Mouse (Mus musculus) megakaryocyte, embryonic 14.5 days (primary cell): ENCODE data around the gene Rapgef4. TPM values are rescaled to one million over a fixed set of nuclear protein-coding genes. Genes with fewer than 3 reads are reported as not detected.

Experiments used
- H3K27me3 ChIP-seq: replicated peaks from 2 replicates; pipeline ENCODE3; 2012; ENCODE audit warnings: inconsistent platforms
- H3K36me3 ChIP-seq: replicated peaks from 2 replicates; pipeline ENCODE3; 2012; ENCODE audit warnings: low read length, inconsistent platforms, mixed read lengths
- H3K4me1 ChIP-seq: 2 replicates; pipeline ENCODE4 v1.6.1; 2012; ENCODE audit warnings: inconsistent platforms
- H3K4me3 ChIP-seq: replicated peaks from 2 replicates; pipeline ENCODE3; 2012; ENCODE audit warnings: moderate library complexity, mild to moderate bottlenecking, inconsistent platforms
- H3K9me3 ChIP-seq: 2 replicates; pipeline ENCODE4 v1.6.1; 2012; ENCODE audit warnings: inconsistent platforms
- FLI1 ChIP-seq: IDR thresholded peaks from 2 replicates; pipeline ENCODE4 v1.6.1; 2012; ENCODE audit warnings: low read length, inconsistent platforms, mixed read lengths
- GATA1 ChIP-seq: IDR thresholded peaks from 3 replicates; pipeline ENCODE4 v1.6.1; 2012; ENCODE audit warnings: mixed read lengths, low read length, inconsistent platforms, borderline replicate concordance
- polyA plus RNA-seq: library from polyadenylated mRNA; stranded (reverse); fragments of >175 nt; gene quantifications from 2 replicates; pipeline ENCODE4 v1.2.3, GENCODE M21; 2012; ENCODE audit warnings: low replicate concordance; ENCODE audit not compliant: insufficient read depth

Gene Rapgef4
- polyA plus RNA-seq, 1 experiment = not detected

GRCm38 (mm10) chr2:72104604-72105003, 123.6 kb downstream of the Rapgef4 start:
- Histone ChIP-seq H3K27me3 (peaks cover 23% of the 10 kb centered on the region), H3K9me3 (no peaks in the 10 kb centered on the region), H3K4me3 (no peak overlapping the region), H3K36me3 (no peaks in the 10 kb centered on the region), H3K4me1 (peaks cover 36% of the 10 kb centered on the region)
- TF ChIP-seq GATA1 = no peak
- TF ChIP-seq FLI1 = no peak

GRCm38 (mm10) chr2:72107525-72108180, 126.6 kb downstream of the Rapgef4 start:
- no peaks in the 10 kb centered on the region for H3K36me3 ChIP-seq
- H3K4me3 ChIP-seq = no peak overlapping the region
- peaks cover 9% of the 10 kb centered on the region for H3K27me3 ChIP-seq
- H3K9me3 ChIP-seq = no peaks in the 10 kb centered on the region
- no peak for TF ChIP-seq GATA1
- TF ChIP-seq FLI1 = no peak
- peaks cover 26% of the 10 kb centered on the region for H3K4me1 ChIP-seq

- Histone ChIP-seq H3K4me3 (no peak overlapping the region), H3K27me3 (peaks cover 7% of the 10 kb centered on the region), H3K4me1 (peaks cover 19% of the 10 kb centered on the region), H3K9me3 (no peaks in the 10 kb centered on the region), H3K36me3 (no peaks in the 10 kb centered on the region)
- no peak for TF ChIP-seq GATA1
- TF ChIP-seq FLI1 = no peak
These were observed 127.6 kb downstream of the Rapgef4 start for GRCm38 (mm10) chr2:72108448-72109312.

- Histone ChIP-seq H3K9me3 (no peaks in the 10 kb centered on the region), H3K4me1 (peaks cover 28% of the 10 kb centered on the region), H3K36me3 (no peaks in the 10 kb centered on the region), H3K27me3 (peaks cover 7% of the 10 kb centered on the region), H3K4me3 (no peak overlapping the region)
- TF ChIP-seq FLI1 (no peak), GATA1 (no peak)
These were observed 129.4 kb downstream of the Rapgef4 start for GRCm38 (mm10) chr2:72110404-72110803.

- no peak overlapping the region for H3K4me3 ChIP-seq
- peaks cover 39% of the 10 kb centered on the region for H3K4me1 ChIP-seq
- H3K9me3 ChIP-seq = no peaks in the 10 kb centered on the region
- no peaks in the 10 kb centered on the region for H3K36me3 ChIP-seq
- no peak for TF ChIP-seq GATA1
- no peak for TF ChIP-seq FLI1
- peaks cover 5% of the 10 kb centered on the region for H3K27me3 ChIP-seq
These were observed 132.7 kb downstream of the Rapgef4 start for GRCm38 (mm10) chr2:72113716-72114115.

- Histone ChIP-seq H3K36me3 (no peaks in the 10 kb centered on the region), H3K4me1 (peaks cover 39% of the 10 kb centered on the region), H3K9me3 (no peaks in the 10 kb centered on the region), H3K27me3 (peaks cover 5% of the 10 kb centered on the region), H3K4me3 (peak overlapping the region; percentile 74)
- TF ChIP-seq FLI1 (no peak), GATA1 (no peak)
These were observed 133.1 kb downstream of the Rapgef4 start for GRCm38 (mm10) chr2:72114148-72114559.

GRCm38 (mm10) chr2:72116103-72116502, 135.1 kb downstream of the Rapgef4 start:
- H3K9me3 ChIP-seq = no peaks in the 10 kb centered on the region
- H3K4me3 ChIP-seq = no peak overlapping the region
- H3K4me1 ChIP-seq = peaks cover 39% of the 10 kb centered on the region
- H3K36me3 ChIP-seq = no peaks in the 10 kb centered on the region
- H3K27me3 ChIP-seq = peaks cover 4% of the 10 kb centered on the region
- TF ChIP-seq GATA1 (no peak), FLI1 (no peak)

GRCm38 (mm10) chr2:72116698-72117097, 135.7 kb downstream of the Rapgef4 start:
- Histone ChIP-seq H3K27me3 (peaks cover 2% of the 10 kb centered on the region), H3K4me1 (peaks cover 39% of the 10 kb centered on the region), H3K4me3 (no peak overlapping the region), H3K36me3 (no peaks in the 10 kb centered on the region), H3K9me3 (no peaks in the 10 kb centered on the region)
- TF ChIP-seq FLI1 = no peak
- no peak for TF ChIP-seq GATA1

GRCm38 (mm10) chr2:72117138-72118011, 136.3 kb downstream of the Rapgef4 start:
- Histone ChIP-seq H3K27me3 (peaks cover 2% of the 10 kb centered on the region), H3K4me1 (peaks cover 39% of the 10 kb centered on the region), H3K36me3 (no peaks in the 10 kb centered on the region), H3K9me3 (no peaks in the 10 kb centered on the region), H3K4me3 (peak overlapping the region; percentile 83)
- no peak for TF ChIP-seq FLI1
- no peak for TF ChIP-seq GATA1

GRCm38 (mm10) chr2:72120211-72120610, 139.2 kb downstream of the Rapgef4 start:
- H3K4me3 ChIP-seq = no peak overlapping the region
- no peaks in the 10 kb centered on the region for H3K36me3 ChIP-seq
- TF ChIP-seq FLI1 = no peak
- no peak for TF ChIP-seq GATA1
- H3K9me3 ChIP-seq = no peaks in the 10 kb centered on the region
- no peaks in the 10 kb centered on the region for H3K27me3 ChIP-seq
- H3K4me1 ChIP-seq = peaks cover 26% of the 10 kb centered on the region
